Mouse (Mus musculus) skeletal muscle tissue, adult 2 months (tissue): ENCODE measurements around the gene Glud1.
"Not testable (repeated sequence)": the region's sequence is repeated elsewhere in the genome, so short reads cannot be mapped to it uniquely, and the experiment has no call there.

Source experiments
- DNase-seq: peaks from one replicate; pipeline ENCODE4 v3.0.0-alpha.2; 2012; ENCODE audit warnings: low read depth, low spot score

Gene Glud1

GRCm38 (mm10) chr14:34352523-34352922 is 42.0 kb downstream of the Glud1 start:
- DNase-seq, result no peak

GRCm38 (mm10) chr14:34353326-34353725 is 42.8 kb downstream of the Glud1 start:
- no peak for DNase-seq

GRCm38 (mm10) chr14:34354456-34354855 is 43.9 kb downstream of the Glud1 start:
- DNase-seq, result no peak

GRCm38 (mm10) chr14:34355301-34355700 is 44.8 kb downstream of the Glud1 start, which contains the start of gene Fam25c:
TSS of gene Fam25c (minus strand) at chr14:34355433.
- DNase-seq, result no peak

DNA sequence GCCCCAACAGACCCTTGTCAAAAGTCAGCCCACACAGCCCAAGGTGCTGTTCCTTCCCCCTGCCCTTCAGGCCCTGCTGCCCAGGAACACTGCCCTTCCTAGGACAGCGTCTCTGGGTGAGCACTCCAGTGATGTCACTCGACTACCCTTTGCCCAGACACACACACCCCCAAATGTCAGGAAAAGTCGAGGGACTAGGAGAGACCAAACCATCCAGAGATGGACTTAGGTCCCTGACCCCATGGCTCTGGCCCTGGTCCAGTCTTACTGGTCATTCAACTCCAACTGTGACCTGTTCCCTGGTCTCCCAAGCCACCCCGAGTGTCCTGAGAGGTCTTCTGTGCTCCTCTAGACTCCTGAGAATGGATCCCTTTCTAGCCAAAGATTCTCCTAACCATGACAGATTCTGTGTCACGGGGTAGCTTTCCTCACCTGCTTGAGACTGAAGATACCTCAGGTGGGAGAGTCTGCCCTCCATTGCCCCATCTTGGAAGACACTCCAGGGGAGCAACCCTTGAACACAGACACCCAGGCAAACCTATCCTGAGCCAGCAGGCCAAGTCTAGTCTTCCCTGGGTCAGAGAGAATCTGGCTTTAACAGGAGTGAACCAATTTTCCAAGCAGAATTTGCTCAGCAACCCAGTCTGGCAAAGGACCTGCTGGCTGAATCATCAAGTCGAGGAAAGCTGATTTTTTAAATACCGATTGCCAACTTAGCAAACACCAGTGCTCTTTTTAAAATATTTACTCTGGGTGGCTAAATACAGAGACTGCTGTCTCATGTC is 47.3 kb downstream of the Glud1 start:
- DNase-seq, result no peak

DNA sequence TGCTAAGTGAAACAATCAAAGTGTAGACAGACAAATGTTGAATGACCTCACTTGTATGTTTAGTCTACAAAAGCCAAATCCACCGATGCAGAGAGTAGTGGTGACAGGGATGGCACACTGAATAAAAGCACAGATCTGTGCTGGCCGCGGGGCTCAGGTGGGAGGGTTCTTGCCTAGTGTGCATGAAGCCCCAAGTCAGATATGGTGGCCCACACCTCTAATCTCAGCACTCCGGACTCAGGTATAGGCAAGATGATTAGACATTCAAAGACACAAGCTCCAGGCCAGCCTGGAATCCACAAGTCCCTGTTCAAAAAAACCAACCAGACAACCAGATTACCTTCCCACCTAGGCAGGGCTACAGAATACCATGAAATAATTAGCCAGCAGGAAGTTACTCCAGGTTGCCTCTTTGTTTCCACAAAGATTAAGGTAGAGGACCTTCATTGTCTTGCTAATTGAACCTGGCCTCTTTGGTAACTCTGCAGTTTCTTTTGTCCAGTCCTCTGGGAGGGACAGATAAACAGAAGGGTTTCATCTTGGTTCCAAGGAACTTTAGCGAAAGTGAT is 49.2 kb downstream of the Glud1 start:
- DNase-seq, result no peak

DNA sequence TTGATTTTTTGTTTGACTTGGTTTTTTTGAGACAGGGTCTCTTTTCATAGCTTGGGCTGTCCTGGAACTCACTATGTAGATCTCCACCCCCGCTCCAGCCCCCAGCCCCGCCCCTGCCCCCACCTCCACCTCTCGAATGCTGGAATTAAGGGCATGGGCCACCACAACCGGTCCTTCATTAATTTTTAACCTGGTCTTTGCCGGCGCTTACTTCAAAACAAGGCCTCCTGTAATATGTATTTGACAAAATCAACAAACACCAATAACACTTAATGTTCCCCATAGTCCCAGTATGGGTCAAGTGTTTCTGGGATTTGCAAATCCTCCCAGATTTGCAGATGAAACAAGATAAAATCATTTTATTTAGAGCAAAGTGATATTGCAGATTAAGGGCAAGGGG is 49.7 kb downstream of the Glud1 start:
- no peak for DNase-seq

GRCm38 (mm10) chr14:34362135-34362534 is 51.6 kb downstream of the Glud1 start:
- DNase-seq, result no peak

DNA sequence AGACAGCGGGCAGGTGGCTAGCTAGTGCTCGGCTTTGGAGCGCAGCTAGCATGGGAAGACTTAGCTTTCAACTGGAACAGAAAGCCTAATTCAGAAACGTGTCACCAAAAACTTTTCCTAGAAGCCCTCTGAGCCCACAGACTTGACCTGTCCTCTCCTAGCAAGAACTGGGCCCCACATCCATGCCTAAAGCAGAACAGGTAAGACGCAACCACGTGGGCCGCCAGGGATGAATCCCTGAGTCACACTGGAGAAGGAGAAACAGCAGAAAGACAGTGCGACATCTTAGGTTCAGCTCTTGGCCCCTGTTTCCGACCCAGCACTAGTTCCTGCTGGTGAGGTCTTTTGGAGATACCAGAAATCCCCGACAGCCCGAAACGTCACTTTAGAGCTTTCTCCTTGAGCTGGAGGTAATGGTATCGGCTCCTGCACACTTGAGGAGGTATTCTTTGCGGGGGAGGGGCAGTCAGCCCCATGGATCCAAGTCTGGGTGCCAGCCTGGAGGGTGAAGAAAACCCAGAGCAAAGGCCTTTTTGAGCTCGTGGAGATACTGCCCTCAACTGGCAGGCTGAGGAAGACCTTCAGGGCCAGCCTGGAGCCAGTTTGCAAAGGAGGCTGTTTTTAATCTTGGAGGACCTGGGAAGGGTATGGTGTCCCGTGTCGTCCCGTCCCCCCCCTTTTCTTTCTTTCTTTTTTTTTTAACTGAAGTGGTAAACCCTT is 52.4 kb downstream of the Glud1 start:
- DNase-seq, result peak; percentile 68

- DNase-seq, result peak; percentile 86
Measured at GRCm38 (mm10) chr14:34363490-34364253, 53.1 kb downstream of the Glud1 start.

GRCm38 (mm10) chr14:34364254-34365146 is 54.0 kb downstream of the Glud1 start:
- not testable (repeated sequence) for DNase-seq

DNA sequence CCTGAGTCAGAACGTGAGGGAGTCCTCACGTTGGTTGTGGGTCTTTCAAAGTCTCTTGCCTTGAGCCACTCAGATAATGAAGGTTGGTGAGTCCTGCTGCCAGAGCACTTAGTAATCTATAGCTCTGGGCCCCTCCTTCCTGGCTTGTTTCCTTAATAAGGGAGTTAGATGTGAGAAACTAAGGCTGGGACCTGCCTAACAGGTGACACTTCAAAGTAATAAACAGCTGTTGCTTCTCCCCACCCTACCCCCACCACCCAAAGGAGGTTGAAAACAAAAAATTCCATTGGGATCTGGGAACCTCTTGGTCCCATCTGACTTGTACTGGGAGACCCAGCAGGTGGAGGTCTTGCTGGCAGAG is 54.6 kb downstream of the Glud1 start:
- DNase-seq, result no peak

DNA sequence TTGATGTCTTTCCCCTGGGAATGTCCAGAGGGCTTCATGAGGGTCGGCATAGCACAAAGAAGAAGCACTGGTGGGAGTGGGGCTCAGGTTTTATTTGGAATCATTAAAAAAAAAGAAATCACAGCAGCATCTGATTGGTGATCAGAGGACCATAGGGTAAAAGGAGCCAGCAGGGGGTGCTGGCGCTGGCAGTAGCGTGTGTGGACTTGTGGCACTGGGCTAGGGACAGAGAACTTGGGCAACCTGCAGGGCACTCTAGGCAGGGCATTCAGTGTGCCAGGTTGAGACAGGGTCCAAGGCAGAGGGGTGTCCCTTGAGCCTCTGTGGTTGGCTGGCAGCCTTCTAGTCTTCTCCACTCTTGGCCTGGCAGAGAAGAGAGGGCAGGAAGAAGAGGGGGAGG is 59.7 kb downstream of the Glud1 start:
- no peak for DNase-seq

- no peak for DNase-seq
Measured at GRCm38 (mm10) chr14:34370921-34371320, 60.4 kb downstream of the Glud1 start.

DNA sequence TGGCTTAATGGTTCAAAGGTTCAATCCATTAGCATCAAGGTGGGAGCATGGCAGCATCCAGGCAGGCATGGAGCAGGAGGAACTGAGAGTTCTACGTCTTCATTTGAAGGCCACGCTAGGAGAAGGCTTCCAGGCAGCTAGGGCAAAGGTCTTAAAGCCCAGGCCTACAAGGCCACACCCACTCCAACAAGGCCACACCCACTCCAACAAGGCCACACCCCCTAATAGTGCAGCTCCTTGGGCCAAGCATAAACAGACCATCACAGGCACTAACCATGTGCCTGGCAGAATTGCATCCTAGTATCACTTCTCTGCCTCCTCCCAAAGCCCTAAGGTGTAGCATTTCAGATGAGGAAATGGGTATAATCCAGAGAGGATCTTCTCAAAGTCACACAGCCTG is 61.2 kb downstream of the Glud1 start:
- no peak for DNase-seq

DNA sequence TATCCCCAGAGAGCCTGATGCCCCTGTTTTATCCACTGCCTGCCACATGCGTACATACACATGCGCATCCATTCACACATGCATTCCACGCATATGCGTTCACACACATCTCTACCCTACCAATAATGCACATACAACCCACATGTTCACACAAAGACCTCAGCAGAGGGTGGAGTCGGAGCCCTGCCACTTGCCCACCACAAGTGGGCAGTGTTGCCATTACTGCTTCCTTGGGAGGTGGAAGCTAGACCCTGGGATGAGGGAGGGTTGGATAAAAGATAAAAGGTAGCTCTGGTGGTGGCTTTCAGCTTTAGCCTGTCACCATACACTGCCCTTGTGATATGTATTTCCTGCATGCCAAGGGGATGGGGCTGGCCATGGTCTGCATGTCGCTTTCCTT is 62.1 kb downstream of the Glud1 start:
- no peak for DNase-seq

- DNase-seq, result no peak
Measured at GRCm38 (mm10) chr14:34373581-34373980, 63.1 kb downstream of the Glud1 start.

GRCm38 (mm10) chr14:34374577-34374976 is 64.0 kb downstream of the Glud1 start, which contains the start of gene Sncg:
TSS of gene Sncg (minus strand) at chr14:34374789.
- no peak for DNase-seq

GRCm38 (mm10) chr14:34375415-34375904 is 64.9 kb downstream of the Glud1 start, which contains the start of gene Mmrn2:
TSS of gene Mmrn2 (plus strand) at chr14:34375465.
- DNase-seq, result no peak

DNA sequence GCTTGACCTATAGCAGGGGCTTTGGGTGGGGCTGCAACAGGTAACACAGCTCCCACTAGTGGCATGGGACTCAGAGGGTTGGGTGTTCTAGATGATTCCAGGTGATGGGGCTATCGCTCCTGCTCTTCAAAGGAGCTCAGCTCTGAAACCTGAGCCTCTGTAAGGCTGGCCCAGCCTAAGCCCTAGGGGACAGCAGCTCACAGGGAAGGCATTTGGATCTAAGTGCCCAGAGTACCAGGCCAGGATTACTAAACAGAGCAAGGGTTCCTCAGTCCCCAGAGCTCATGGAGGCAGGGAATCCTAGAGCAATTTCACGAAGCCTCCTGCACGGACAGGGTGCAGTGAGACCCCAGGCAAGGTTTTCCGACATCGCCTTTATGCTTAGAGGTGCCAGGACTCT is 65.4 kb downstream of the Glud1 start:
- DNase-seq, result no peak

DNA sequence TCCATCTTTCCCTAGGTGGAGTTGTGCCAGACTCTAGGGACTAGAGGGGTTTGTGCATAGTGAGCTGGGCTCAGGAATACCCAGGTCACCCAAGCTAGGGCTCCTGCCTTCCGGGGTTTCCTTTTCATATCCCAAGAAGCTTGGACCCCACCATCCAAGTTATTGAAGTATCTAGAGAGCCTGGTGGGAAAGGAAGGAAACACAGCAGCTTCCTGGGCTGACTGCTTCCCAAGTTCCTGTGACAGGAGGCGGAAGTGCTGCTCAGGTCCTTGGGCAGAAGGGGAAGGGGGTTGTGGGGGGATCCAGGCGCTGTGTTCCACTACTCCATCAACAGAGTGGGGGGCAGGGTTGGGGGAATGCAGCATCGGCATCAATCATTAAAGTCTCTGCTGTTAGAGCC is 66.6 kb downstream of the Glud1 start:
- DNase-seq, result no peak
